Mouse (Mus musculus): ENCODE data around the gene Wdr95.

Gene Wdr95

DNA sequence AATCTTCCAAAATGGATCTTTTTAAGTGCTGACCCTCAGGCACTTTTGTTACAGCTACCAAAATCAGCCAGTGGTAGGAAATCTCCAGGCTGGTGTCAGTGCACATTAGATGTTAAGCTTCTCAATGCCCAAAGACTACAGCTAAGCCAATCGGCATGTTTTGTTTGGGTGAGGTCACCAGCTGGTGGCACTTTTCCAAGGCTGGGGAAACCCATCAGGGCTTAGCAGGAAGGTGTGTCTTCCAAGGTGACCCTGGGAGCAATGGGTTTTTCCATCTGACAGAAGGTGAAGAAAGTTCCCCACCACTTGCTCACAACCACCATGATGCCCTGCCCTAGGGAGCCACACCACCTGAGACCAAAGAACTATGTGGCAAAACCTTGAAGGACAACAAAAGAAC is 87.7 kb downstream of the Wdr95 start:
- in situ Hi-C loops (cut with MboI; ENCODE audit: unreplicated experiment in 2 of 2) = no loop called here

DNA sequence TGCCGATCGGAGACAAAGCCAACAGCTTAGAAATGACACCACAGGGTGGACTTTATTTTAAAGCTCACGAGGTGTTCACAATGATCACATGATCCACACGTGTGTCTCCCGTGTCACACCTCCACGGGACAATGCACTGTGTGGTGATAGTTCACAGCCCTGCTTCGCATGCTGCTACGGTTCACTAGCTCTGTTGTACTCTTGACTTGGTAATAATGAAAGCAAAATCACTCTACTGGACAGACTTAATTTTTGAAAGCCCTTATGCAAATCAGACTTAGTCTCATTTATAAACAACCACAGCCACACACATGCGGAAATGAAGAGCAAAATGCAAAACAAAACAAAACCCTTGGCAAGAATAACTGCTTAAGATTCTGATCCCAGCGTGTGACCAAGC is 88.3 kb downstream of the Wdr95 start:
- in situ Hi-C loops (cut with MboI; ENCODE audit: unreplicated experiment in 2 of 2) = no loop called here

DNA sequence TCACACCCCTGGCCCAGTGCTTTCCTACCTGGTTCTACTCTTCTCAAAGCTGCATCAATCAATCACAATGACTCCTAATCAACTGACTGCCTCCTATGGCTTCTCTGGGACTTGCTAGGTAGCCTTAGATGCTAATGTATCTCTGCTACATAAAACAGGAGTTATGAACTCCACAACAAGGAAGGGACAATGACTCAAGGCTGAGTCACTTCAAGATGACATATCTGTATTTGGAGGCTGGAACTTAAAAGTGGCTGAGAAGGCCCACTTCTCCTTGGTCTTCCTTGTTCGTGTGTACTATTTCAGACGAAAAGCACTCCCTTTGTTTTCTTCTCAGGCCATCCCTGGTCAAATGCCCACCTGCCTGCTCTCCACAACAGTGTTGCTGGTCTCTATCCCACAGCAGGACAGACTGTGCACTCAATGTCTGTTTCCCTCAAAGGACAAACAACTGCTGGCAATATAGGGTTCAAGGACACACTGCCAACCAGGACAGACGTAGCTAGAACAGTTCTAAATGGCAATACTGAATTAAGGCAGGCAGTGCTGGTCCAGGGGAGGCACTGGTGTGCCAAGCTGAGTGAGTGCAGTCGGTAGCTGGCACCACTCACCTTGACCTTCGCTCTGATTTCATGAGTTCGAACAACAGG is 89.4 kb downstream of the Wdr95 start:
- in situ Hi-C loops (cut with MboI; ENCODE audit: unreplicated experiment in 2 of 2) = no loop called here

DNA sequence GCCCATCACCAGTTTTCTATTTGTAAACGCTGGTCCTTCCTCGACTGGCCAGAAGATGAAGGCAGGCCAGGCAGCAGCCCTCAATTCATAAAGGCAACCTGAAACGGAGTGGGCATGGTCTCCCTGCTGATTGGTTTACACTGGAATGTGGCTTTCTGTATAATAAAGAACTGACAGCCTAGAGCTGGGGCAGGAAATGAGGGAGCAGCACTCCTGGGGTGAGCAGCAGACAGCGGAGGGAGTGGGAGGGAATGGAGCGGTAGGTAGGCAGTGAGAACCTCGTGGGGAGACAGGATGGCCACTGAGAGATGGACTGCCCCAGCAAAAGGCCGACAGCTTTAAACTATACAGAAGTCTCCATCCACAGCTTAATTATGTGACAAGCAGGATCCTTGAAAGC is 93.7 kb downstream of the Wdr95 start:
- in situ Hi-C loops (cut with MboI; ENCODE audit: unreplicated experiment in 2 of 2) = no loop called here

DNA sequence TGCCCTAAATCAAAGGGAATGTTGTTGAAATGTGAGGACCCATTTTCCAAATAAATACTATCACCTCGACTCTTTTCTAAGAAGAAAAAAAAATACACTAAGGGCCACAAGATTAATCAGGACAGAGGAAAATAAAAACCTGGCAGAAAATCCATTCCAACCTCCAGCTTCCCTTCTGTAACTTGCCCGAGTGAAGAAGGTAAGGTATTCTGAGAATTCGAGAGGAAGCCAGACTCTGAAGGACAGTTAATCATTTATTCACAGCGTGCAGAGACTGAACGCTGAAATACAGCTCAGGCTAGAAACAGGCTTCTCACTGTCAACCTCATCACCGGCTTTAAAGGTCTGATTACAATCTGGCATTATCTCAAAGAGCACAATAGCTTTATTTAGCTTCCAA is 94.2 kb downstream of the Wdr95 start:
- in situ Hi-C loops (cut with MboI; ENCODE audit: unreplicated experiment in 2 of 2) = no loop called here

DNA sequence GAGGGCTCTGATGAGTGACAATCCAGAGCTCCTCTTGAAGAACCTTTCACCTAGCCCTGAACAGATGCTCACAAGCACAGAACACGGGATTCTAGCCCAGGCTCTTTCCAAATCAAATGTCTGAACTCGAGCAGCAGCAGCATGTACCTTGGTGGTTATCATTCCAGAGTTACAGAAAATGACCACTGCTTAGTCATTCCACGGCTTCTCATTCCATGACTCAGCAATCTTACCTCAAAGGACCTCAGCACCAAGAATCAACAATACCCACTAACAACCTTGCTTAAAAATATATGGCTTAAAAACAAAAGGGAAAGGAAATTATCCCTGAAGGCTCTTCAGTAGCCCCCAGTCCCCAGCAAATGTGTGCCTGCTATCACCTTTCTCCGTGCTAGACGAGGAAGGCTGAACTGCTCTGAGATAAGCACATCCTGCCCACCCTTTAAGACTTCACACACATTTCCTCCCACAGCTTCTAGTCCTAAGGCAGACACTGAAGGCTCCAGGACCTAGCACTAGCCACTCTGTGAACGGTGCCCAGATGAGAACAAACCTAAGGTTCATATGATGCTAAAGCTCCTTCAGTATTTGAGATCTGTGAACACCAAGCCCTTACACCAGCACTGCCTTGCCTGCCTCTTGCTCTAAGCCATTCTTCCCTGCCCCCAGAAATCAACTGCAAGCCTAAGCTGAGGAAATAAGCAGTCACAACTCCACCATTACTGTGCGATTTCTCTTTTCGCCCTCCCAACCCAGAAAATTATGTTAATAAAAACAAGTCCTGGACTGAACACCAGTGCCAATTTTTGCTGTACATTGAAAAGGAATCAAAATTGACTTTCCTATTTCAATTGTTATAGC is 95.6 kb downstream of the Wdr95 start:
- in situ Hi-C loops (cut with MboI; ENCODE audit: unreplicated experiment in 2 of 2) = no loop called here

DNA sequence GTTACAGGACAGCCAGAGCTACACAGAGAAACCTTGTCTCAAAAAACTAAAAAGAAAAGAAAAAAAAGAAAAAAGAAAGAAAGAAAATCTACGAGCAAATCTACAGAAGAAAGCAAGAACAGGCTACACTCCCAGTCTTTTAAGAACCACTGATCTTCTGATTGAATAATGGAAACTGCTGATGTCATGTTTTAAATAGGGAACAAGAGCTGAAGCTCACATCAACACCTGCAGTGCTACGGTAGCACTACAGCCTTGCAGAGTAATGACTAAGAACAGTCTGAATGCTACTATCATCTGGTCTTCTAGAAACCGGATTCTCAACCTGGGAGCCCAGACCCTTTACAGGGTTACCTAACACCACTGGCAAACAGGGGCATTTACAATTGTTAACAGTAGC is 97.1 kb downstream of the Wdr95 start:
- in situ Hi-C loops (cut with MboI; ENCODE audit: unreplicated experiment in 2 of 2) = loop anchor here (25.0 kb wide), 2 partner anchors 838 to 1763 kb away; partner anchors contain the start of gene Pomp (in 1 of the 2)

DNA sequence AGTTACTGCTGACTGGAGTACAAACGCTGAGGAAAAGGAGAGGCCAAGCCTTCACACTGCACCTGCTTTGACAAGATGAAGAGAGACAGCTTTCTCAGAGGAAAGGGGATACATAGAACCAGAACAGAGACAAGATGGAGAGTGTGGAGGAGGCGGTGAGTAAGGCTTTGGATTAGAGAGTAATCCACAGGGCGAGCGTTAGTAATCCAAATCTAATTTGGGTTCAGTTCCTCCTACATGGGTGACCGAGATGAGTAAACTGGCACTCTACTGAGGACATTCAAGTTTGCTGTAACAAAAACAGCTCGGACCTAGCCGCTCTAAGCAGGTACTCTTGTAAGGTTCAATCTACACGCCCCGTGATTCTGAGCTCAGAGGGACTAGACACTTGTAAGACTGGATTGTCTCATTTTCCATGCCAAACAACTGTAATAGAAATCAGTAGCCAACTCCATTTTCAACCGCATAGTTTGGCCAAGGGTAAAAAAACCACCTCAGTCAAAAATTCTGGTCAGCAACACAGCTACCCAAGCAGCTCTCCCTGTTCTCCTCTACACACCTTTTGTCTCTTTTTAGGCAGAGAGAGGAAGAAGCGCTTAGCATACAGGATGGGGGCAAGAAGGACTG is 106.0 kb downstream of the Wdr95 start:
- in situ Hi-C loops (cut with MboI; ENCODE audit: unreplicated experiment in 2 of 2) = loop anchor here (10.0 to 25.0 kb wide), 3 partner anchors 847 to 1772 kb away; partner anchors contain the start of genes Pomp (in 1 of the 2) and Slc46a3 (in 1 of the 2)

DNA sequence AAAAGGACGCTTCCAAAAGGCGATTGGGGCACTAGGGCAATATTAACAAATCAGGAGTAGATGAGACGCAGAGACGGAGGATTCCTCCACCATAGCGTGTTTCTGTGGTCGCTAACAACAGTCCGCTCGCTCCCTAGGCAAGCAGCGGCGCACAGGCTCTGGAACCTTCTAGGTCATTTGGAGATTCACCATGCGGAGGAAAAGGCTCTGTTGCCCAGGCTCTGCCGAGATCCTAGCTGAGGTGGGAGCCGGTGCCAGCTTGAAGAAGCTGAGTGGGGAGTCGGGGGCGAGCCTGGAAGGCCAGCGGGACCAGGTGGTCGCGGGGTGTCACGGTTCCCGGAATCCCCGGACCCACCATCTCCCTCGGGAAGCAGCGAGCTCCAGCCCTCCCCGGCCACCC is 107.1 kb downstream of the Wdr95 start:
- in situ Hi-C loops (cut with MboI; ENCODE audit: unreplicated experiment in 2 of 2) = loop anchor here (10.0 to 25.0 kb wide), 3 partner anchors 848 to 1773 kb away; partner anchors contain the start of genes Pomp (in 1 of the 2) and Slc46a3 (in 1 of the 2)

DNA sequence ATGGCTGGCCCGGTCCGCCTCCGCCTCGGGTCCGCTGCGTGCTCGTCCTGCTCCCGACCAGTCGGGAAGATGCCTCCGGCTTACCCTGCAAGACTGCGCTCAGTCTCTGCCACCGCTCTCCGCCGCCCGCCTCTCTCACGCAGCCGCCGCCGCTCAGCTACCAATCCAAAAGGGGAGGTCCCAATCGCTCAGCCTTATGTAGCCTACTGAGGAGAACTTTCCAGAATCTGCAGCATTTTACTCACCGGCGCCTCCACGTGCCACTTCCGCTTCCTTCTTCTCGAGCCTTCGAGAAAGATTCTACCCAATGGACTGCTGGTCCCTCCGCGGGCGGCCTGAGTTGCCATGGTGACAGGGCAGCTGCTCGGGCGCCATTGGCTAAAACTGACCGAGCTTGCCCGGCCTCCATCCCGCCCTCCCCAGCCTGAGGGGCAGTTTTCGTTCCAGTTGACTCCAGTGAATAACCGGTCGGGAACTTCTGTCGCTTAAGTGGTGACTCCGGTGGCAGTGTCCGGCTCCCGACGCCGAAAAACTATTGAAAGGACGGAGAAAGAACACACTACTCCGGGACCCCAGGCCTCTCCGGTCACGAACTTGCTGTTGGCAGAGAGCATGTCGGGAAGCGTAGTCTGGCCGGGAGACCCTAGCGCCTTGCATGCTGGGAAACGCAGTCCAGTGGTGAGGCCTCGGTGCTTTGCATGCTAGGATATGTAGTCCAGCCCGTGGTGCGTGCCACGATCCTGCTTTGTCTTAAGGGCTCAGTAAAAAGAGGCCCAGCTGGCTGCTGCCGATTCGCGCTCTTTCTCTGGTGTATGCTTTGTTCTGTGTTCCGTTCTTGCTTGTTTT is 107.8 kb downstream of the Wdr95 start, which contains the start of gene Hsph1:
Gene Hsph1 (minus strand): TSS at position 302 of the 846 bp plus-strand sequence.
- in situ Hi-C loops (cut with MboI; ENCODE audit: unreplicated experiment in 2 of 2) = loop anchor here (10.0 to 25.0 kb wide), 3 partner anchors 849 to 1774 kb away; partner anchors contain the start of genes Pomp (in 1 of the 2) and Slc46a3 (in 1 of the 2)

DNA sequence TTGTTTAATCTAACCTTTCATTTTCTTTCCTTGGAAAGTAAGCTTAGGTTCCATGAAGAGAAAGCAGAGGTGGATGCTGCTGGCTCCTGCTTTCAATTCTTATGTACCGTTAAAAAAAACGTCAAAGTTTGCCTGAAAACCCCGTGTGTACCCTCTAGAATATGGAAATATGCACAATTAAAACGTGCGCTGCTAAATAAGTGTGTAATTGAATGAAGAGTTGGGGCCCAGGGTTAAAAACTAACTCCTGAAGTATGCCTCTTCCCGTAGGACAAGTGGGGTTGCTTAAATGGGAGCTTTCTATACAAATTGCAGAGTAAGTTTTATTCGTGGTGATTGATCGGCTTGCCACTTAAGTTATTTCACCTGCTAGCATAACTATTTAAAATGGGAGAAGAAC is 108.8 kb downstream of the Wdr95 start:
- in situ Hi-C loops (cut with MboI; ENCODE audit: unreplicated experiment in 2 of 2) = loop anchor here (10.0 to 25.0 kb wide), 3 partner anchors 850 to 1775 kb away; partner anchors contain the start of genes Pomp (in 1 of the 2) and Slc46a3 (in 1 of the 2)

DNA sequence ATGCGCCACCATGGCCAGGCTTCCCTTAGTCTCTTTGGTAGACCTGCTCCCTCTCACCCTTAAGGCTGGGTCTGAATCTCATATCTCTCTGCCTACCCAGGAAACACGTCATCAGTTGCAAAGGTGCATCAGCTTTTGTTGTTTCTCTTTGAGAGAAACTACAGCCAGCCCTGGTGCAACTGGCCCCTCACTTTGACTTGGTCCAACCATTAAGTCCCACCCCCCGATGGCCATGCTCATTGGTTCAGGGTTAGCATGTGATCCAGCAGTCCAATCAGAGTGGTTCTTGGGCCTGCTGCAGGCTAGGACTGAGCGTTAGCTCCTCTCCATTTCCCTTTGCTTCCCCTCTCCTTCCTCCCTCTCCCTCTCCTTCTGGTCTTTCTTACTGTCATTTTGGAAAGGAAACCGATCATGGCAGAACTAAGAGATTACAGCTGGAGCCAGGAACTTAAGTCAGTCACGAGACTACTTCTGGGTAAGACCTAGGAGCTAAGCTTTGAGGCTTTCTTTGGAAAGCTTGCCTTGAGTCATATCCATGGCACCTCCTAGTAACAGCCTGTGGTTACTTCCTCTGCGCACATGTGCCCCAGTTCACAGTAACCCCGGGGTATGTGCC is 112.9 kb downstream of the Wdr95 start:
- in situ Hi-C loops (cut with MboI; ENCODE audit: unreplicated experiment in 2 of 2) = loop anchor here (25.0 kb wide), 2 partner anchors 854 to 1779 kb away; partner anchors contain the start of gene Pomp (in 1 of the 2)

DNA sequence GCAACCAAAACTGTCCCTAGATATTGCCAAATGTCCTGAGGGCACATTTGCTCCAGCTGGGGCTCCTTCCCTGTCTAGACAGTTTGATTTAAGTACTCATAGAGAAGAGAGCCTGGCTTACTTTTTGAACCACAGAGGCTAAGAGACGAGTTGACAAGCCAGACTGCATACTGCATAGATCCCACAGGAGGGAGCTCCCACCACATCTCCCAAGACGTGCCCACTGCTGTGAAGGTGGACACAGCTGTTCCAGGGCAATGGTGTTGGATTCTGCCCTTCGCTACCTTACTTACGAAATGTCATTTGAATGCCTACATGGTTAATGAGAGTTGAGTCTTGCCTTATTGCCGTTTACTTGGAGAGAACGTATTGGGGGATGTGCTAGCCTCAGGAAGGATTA is 113.9 kb downstream of the Wdr95 start:
- in situ Hi-C loops (cut with MboI; ENCODE audit: unreplicated experiment in 2 of 2) = loop anchor here (25.0 kb wide), 2 partner anchors 855 to 1780 kb away; partner anchors contain the start of gene Pomp (in 1 of the 2)

DNA sequence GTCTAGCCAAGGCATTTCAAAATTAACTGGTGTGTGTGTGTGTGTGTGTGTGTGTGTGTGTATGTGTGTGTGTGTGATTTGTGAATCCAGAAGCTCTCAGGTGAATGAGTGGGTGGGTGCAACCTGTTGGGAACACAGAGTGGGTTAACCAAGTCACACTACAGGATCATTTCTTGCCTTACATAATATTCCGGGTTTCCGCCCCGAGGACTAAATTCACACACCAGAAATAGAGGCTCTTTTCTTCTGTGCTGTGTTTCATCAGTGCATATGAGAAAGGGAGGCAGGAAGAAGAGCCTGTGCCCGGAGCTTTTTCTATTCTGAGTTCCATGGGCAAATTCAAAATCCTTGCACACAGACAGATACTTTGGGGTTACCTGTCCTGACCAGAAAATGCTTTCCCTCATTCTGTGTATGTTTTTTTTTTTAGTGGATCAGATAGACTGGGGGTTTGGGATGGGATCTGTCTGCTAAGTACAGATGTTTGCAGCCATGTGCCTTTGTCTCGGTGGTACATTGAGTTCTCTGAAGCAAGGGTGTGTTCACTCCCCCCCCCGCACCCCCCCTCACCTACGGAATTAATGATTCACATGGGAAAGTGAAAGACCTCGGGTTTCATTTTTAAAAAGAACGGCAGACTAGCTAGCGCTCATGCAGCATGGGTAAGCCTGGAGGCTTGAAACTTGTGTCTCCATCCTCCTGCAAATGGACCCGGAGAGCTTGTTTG is 114.5 kb downstream of the Wdr95 start:
- in situ Hi-C loops (cut with MboI; ENCODE audit: unreplicated experiment in 2 of 2) = loop anchor here (25.0 kb wide), 2 partner anchors 856 to 1781 kb away; partner anchors contain the start of gene Pomp (in 1 of the 2)

DNA sequence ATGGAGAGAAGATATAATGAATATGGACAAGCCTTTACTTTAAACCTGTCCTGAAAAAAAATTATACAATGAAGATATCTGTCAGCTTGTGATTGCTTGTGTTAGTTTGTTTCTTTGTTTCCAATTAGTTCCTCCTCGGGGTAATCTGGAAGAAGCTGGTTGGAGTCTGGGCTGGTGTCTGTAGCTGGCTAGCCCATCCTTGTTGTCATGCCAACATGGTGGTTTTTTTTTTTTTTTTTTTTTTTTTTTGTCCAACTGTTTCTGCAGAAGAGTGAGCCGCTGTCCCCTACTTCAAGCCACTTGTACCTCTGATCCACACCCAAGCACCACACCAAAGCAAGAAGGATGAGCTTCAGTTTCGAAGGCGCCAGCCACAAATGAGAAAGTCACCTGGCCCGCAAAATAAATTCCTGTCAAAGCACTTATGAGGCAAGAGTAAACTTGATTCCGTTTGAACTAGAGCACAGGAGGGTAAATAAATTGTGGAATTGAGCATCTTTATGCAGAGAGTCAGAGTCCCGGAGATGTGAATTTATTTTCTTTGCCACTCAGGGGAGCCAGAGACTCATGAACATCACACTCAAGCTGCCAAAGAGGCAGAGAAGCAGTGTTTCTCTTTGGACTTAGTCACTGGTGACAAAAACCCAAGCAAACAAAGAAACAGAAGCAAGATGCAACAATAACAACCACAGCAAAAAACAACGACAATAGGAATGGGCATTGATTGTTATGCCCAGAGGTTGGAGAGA is 119.1 kb downstream of the Wdr95 start:
- in situ Hi-C loops (cut with MboI; ENCODE audit: unreplicated experiment in 2 of 2) = loop anchor here (25.0 kb wide), 2 partner anchors 860 to 1785 kb away; partner anchors contain the start of gene Pomp (in 1 of the 2)

DNA sequence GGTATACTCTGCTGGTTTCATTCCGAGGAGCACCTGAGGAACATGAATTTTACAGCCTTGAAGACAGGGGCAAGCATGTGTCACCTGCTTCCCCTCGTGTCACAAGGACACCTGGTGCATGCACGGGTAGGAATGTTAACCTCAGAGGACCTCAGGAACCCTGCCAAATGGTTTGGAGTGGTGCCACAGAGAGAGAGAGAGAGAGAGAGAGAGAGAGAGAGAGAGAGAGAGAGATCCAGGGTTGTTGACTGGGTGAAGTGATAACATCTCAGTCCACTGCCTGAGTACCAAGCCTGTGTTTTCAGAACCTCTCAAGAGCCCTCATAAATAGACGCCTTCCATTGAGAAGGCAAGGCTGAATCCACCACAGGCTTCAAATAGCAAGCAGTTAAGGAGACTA is 119.7 kb downstream of the Wdr95 start:
- in situ Hi-C loops (cut with MboI; ENCODE audit: unreplicated experiment in 2 of 2) = loop anchor here (25.0 kb wide), 2 partner anchors 861 to 1786 kb away; partner anchors contain the start of gene Pomp (in 1 of the 2)

DNA sequence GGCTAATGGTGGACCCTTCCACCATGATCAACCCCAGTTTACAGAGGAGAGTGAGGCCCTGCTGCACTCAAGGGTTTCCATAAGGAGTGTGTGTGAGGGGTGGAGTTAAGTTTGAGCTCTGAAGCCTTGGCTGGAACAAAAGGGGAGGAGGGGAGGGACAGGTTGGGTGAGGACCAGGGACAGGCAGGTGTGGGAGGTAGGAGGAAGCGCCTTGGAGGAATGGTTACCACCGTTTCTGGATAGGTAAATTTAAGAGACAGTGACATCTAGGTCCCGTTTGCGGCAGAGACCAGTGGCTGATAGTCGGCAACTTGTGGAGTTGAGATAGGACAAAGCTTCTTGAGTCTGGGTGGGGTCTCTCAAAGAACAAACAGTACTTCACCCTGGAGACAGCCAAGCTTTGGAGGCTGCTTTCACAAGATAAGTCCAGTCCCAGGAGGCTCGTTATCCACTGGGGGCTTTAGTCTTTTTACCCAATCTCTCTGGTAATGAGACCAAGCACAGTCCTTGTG is 120.5 kb downstream of the Wdr95 start:
- in situ Hi-C loops (cut with MboI; ENCODE audit: unreplicated experiment in 2 of 2) = loop anchor here (25.0 kb wide), 2 partner anchors 862 to 1787 kb away; partner anchors contain the start of gene Pomp (in 1 of the 2)
